Mouse (Mus musculus) CH12.LX (cell line): ENCODE measurements around the gene Zbtb17. TPM values are rescaled to one million over a fixed set of nuclear protein-coding genes. Genes with fewer than 3 reads are reported as not detected.

ENCODE experiments used
- DNase-seq: peaks from one replicate; pipeline ENCODE4 v3.0.0-alpha.2; 2013; ENCODE audit errors: extremely low read depth
- H3K27ac ChIP-seq: 2 replicates; pipeline ENCODE4 v1.5.1; 2012; ENCODE audit warnings: low read depth, mild to moderate bottlenecking, control low read depth, moderate library complexity; ENCODE audit not compliant: insufficient read depth
- H3K27me3 ChIP-seq: replicated peaks from 2 replicates; pipeline ENCODE3; 2012; ENCODE audit warnings: inconsistent platforms
- H3K36me3 ChIP-seq, 2 experiments: replicated peaks in 1 of 2; 2 replicates each; pipeline versions ENCODE3 to v1.6.1; 2012; ENCODE audit warnings: inconsistent platforms in 1 of 2, low read length in 1 of 2, mild to moderate bottlenecking in 1 of 2, mixed read lengths in 1 of 2, moderate library complexity in 1 of 2; ENCODE audit not compliant: control insufficient read depth in 1 of 2, insufficient read depth in 1 of 2
- H3K4me1 ChIP-seq, 2 experiments: 2 replicates each; pipeline ENCODE4 v1.6.1; 2012; ENCODE audit warnings: inconsistent platforms in 1 of 2, moderate library complexity in 1 of 2; ENCODE audit not compliant: insufficient read depth in 2 of 2, control insufficient read depth in 1 of 2
- H3K4me2 ChIP-seq: 2 replicates; pipeline ENCODE4 v1.6.1; 2012; ENCODE audit warnings: low read depth, mild to moderate bottlenecking, control low read depth; ENCODE audit not compliant: poor library complexity, insufficient read depth, severe bottlenecking
- H3K4me3 ChIP-seq, 3 experiments: fragments of 150-350 bp in 1 of 3; sonication (generic) in 1 of 3; replicated peaks in 1 of 3; 2 replicates each; pipeline versions ENCODE3 to v1.5.1; 2011 to 2012; ENCODE audit warnings: low read depth in 2 of 3, low read length in 2 of 3, mild to moderate bottlenecking in 2 of 3, moderate library complexity in 2 of 3, control low read depth in 1 of 3, improper control_type of control experiment in 1 of 3, inconsistent platforms in 1 of 3, mixed read lengths in 1 of 3; ENCODE audit not compliant: poor library complexity in 1 of 3
- H3K79me2 ChIP-seq: replicated peaks from 2 replicates; pipeline ENCODE4 v1.6.1; 2012; ENCODE audit warnings: mild to moderate bottlenecking, moderate library complexity; ENCODE audit not compliant: control insufficient read depth, poor library complexity, insufficient read depth, severe bottlenecking; ENCODE audit errors: extremely low read depth
- H3K9ac ChIP-seq: 2 replicates; pipeline ENCODE4 v1.6.1; 2012; ENCODE audit warnings: low read depth, mild to moderate bottlenecking, control low read depth, moderate library complexity; ENCODE audit not compliant: insufficient read depth
- H3K9me3 ChIP-seq: replicated peaks from 2 replicates; pipeline ENCODE3; 2012; ENCODE audit warnings: low read length, inconsistent platforms, mixed read lengths
- BHLHE40 ChIP-seq: IDR thresholded peaks from 2 replicates; pipeline ENCODE4 v1.6.1; 2011; ENCODE audit warnings: mild to moderate bottlenecking, low read depth, low read length, improper control_type of control experiment
- CHD1 ChIP-seq: IDR thresholded peaks from 2 replicates; pipeline ENCODE4 v1.6.1; 2012; ENCODE audit warnings: low read depth, low read length, improper control_type of control experiment, inconsistent platforms
- CHD2 ChIP-seq: IDR thresholded peaks from 2 replicates; pipeline ENCODE4 v1.6.1; 2011; ENCODE audit warnings: low read length, improper control_type of control experiment
- E2F4 ChIP-seq: IDR thresholded peaks from 2 replicates; pipeline ENCODE4 v1.6.1; 2011; ENCODE audit warnings: low read depth, low read length, improper control_type of control experiment; ENCODE audit not compliant: insufficient replicate concordance
- EP300 ChIP-seq: IDR thresholded peaks from 2 replicates; pipeline ENCODE4 v1.6.1; 2011; ENCODE audit warnings: low read length, improper control_type of control experiment
- ETS1 ChIP-seq: conservative IDR thresholded peaks from 2 replicates; pipeline ENCODE4 v1.6.1; 2012; ENCODE audit warnings: low read depth, mild to moderate bottlenecking, inconsistent platforms, low read length, improper control_type of control experiment, moderate library complexity
- GABPA ChIP-seq: IDR thresholded peaks from 2 replicates; pipeline ENCODE4 v1.6.1; 2012; ENCODE audit warnings: low read depth, low read length, improper control_type of control experiment, inconsistent platforms; ENCODE audit not compliant: insufficient replicate concordance
- HCFC1 ChIP-seq: IDR thresholded peaks from 2 replicates; pipeline ENCODE4 v1.6.1; 2012; ENCODE audit warnings: low read depth, mild to moderate bottlenecking, inconsistent platforms, low read length, improper control_type of control experiment
- IRF4 ChIP-seq: IDR thresholded peaks from 2 replicates; pipeline ENCODE4 v1.6.1; 2014; ENCODE audit warnings: low read depth, mild to moderate bottlenecking, inconsistent platforms, low read length, improper control_type of control experiment
- JUND ChIP-seq: conservative IDR thresholded peaks from 2 replicates; pipeline ENCODE4 v1.6.1; 2011; ENCODE audit warnings: low read depth, low read length, improper control_type of control experiment
- KAT2A ChIP-seq: IDR thresholded peaks from 2 replicates; pipeline ENCODE4 v1.6.1; 2012; ENCODE audit warnings: low read length, improper control_type of control experiment, inconsistent platforms; ENCODE audit not compliant: insufficient replicate concordance
- MAZ ChIP-seq: IDR thresholded peaks from 2 replicates; pipeline ENCODE4 v1.6.1; 2012; ENCODE audit warnings: low read depth, mild to moderate bottlenecking, inconsistent platforms, low read length, improper control_type of control experiment, moderate library complexity
- MEF2A ChIP-seq: IDR thresholded peaks from 2 replicates; pipeline ENCODE4 v1.6.1; 2014; ENCODE audit warnings: low read depth, mild to moderate bottlenecking, inconsistent platforms, low read length, improper control_type of control experiment, borderline replicate concordance
- MYC ChIP-seq: IDR thresholded peaks from 2 replicates; pipeline ENCODE4 v1.6.1; 2011; ENCODE audit warnings: low read depth, mild to moderate bottlenecking, improper control_type of control experiment, low read length
- NRF1 ChIP-seq: IDR thresholded peaks from 2 replicates; pipeline ENCODE4 v1.6.1; 2014; ENCODE audit warnings: low read depth, mild to moderate bottlenecking, inconsistent platforms, low read length, improper control_type of control experiment, moderate library complexity
- PAX5 ChIP-seq: IDR thresholded peaks from 2 replicates; pipeline ENCODE4 v1.6.1; 2012; ENCODE audit warnings: low read length, inconsistent platforms, mixed read lengths
- POLR2AphosphoS2 ChIP-seq: IDR thresholded peaks from 2 replicates; pipeline ENCODE4 v1.6.1; 2011; ENCODE audit warnings: low read depth, low read length, improper control_type of control experiment
- RAD21 ChIP-seq: IDR thresholded peaks from 2 replicates; pipeline ENCODE4 v1.6.1; 2011; ENCODE audit warnings: low read depth, mild to moderate bottlenecking, low read length, improper control_type of control experiment, moderate library complexity
- RCOR1 ChIP-seq: conservative IDR thresholded peaks from 2 replicates; pipeline ENCODE4 v1.6.1; 2012; ENCODE audit warnings: low read depth, mild to moderate bottlenecking, inconsistent platforms, low read length, improper control_type of control experiment
- SIN3A ChIP-seq: IDR thresholded peaks from 2 replicates; pipeline ENCODE4 v1.6.1; 2012; ENCODE audit warnings: low read length, improper control_type of control experiment, inconsistent platforms
- SMC3 ChIP-seq: IDR thresholded peaks from 2 replicates; pipeline ENCODE4 v1.6.1; 2011; ENCODE audit warnings: low read depth, low read length, improper control_type of control experiment
- UBTF ChIP-seq: IDR thresholded peaks from 2 replicates; pipeline ENCODE4 v1.6.1; 2012; ENCODE audit warnings: low read depth, mild to moderate bottlenecking, inconsistent platforms, low read length, improper control_type of control experiment, moderate library complexity
- USF1 ChIP-seq: IDR thresholded peaks from 2 replicates; pipeline ENCODE4 v1.6.1; 2014; ENCODE audit warnings: low read depth, mild to moderate bottlenecking, inconsistent platforms, low read length, improper control_type of control experiment
- USF2 ChIP-seq: conservative IDR thresholded peaks from 2 replicates; pipeline ENCODE4 v1.6.1; 2011; ENCODE audit warnings: low read depth, low read length, improper control_type of control experiment
- ZC3H11A ChIP-seq: IDR thresholded peaks from 2 replicates; pipeline ENCODE4 v1.6.1; 2012; ENCODE audit warnings: low read depth, mild to moderate bottlenecking, inconsistent platforms, low read length, improper control_type of control experiment
- ZKSCAN1 ChIP-seq: IDR thresholded peaks from 2 replicates; pipeline ENCODE4 v1.6.1; 2012; ENCODE audit warnings: low read depth, inconsistent platforms, low read length, improper control_type of control experiment, borderline replicate concordance
- ZNF384 ChIP-seq: IDR thresholded peaks from 2 replicates; pipeline ENCODE4 v1.6.1; 2012; ENCODE audit warnings: low read depth, low read length, improper control_type of control experiment, inconsistent platforms
- dilution Hi-C: fragments of 300-500 bp; cut with MboI; formaldehyde crosslinking; loops from 2 replicates; pipeline ENCODE4 v1.14.3; 2020; ENCODE audit warnings: low sequenced_read_pairs; ENCODE audit not compliant: extremely low pct_unique_long_range_greater_than_20kb, extremely low pct_ligation_motif_present
- in situ Hi-C: fragments of 300-500 bp; cut with MboI; formaldehyde crosslinking; loops from 3 replicates; pipeline ENCODE4 v1.14.3; 2019; ENCODE audit warnings: low sequenced_read_pairs, low pct_ligation_motif_present, low pct_unique_long_range_greater_than_20kb, mixed read lengths
- polyA plus RNA-seq: library from polyadenylated mRNA; unstranded; fragments of >175 nt; gene quantifications from 2 replicates; pipeline ENCODE4 v1.2.1, GENCODE M21; 2012; ENCODE audit warnings: low read depth; ENCODE audit not compliant: insufficient read length
- total RNA-seq, 2 experiments: library from RNA; depleted of rRNA; stranded (reverse); fragments of 300-350 nt in 1 of 2; fragments of >200 nt in 1 of 2; gene quantifications; 2 replicates each; pipeline ENCODE4 v1.2.3; 2012 to 2014

The Zbtb17 gene
- total and polyA plus RNA-seq, 3 experiments, result 21.4 to 51.2 (median 47.6) TPM

- in situ Hi-C loops, result no loop called here
Observed at GRCm38 (mm10) chr4:141451251-141451650, 6.8 kb downstream of the Zbtb17 start.

GRCm38 (mm10) chr4:141451916-141452450 is 7.5 kb downstream of the Zbtb17 start:
- in situ Hi-C loops (no loop called here), dilution Hi-C loops (no loop called here)
- DNase-seq, result no peak
- Histone ChIP-seq H3K9ac (no peak overlapping the region), H3K4me2 (no peak overlapping the region), H3K9me3 (no peaks in the 10 kb centered on the region), H3K27ac (no peak overlapping the region), H3K36me3 (peaks cover 37 to 79% of the 10 kb centered on the region in 2 experiments), H3K79me2 (peaks cover 11% of the 10 kb centered on the region), H3K4me3 (no peak overlapping the region), H3K27me3 (no peaks in the 10 kb centered on the region), H3K4me1 (peaks cover 4 to 50% of the 10 kb centered on the region in 2 experiments; a peak in 3 of 4 replicates)
- TF ChIP-seq ZNF384, result no peak
- TF ChIP-seq IRF4, result no peak
- TF ChIP-seq POLR2AphosphoS2, result no peak
- TF ChIP-seq UBTF, result no peak
- no peak for TF ChIP-seq BHLHE40
- TF ChIP-seq MYC, result no peak
- TF ChIP-seq MAZ, result no peak
- TF ChIP-seq KAT2A, result no peak
- TF ChIP-seq HCFC1, result no peak
- TF ChIP-seq ETS1, result no peak
- TF ChIP-seq EP300, result no peak
- TF ChIP-seq SIN3A, result no peak
- TF ChIP-seq JUND, result no peak
- no peak for TF ChIP-seq PAX5
- no peak for TF ChIP-seq RCOR1
- TF ChIP-seq SMC3, result no peak
- no peak for TF ChIP-seq USF1

More at GRCm38 (mm10) chr4:141451251-141451650, 6.8 kb downstream of the Zbtb17 start:
- Histone ChIP-seq H3K9ac (no peak overlapping the region), H3K4me3 (no peak overlapping the region), H3K27ac (no peak overlapping the region), H3K4me2 (no peak overlapping the region), H3K27me3 (no peaks in the 10 kb centered on the region), H3K79me2 (peaks cover 18% of the 10 kb centered on the region), H3K36me3 (peaks cover 38 to 82% of the 10 kb centered on the region in 2 experiments), H3K9me3 (no peaks in the 10 kb centered on the region), H3K4me1 (peaks cover 5 to 56% of the 10 kb centered on the region in 2 experiments)
- dilution Hi-C loops, result no loop called here
- no peak for TF ChIP-seq UBTF
- no peak for TF ChIP-seq ZC3H11A
- no peak for TF ChIP-seq ZKSCAN1
- no peak for TF ChIP-seq PAX5
- no peak for TF ChIP-seq CHD2
- TF ChIP-seq MEF2A, result no peak
- TF ChIP-seq RAD21, result no peak
- TF ChIP-seq E2F4, result no peak
- TF ChIP-seq USF2, result no peak
- no peak for TF ChIP-seq NRF1
- no peak for TF ChIP-seq HCFC1
- no peak for TF ChIP-seq GABPA
- TF ChIP-seq RCOR1, result no peak
- TF ChIP-seq CHD1, result no peak
- no peak for TF ChIP-seq JUND
- DNase-seq, result no peak
